Mouse (Mus musculus): Measurements from ENCODE around the gene Zfp282. TPM values are rescaled to one million over a fixed set of nuclear protein-coding genes. Genes with fewer than 3 reads are reported as not detected.

Gene Zfp282
- polyA plus RNA-seq, 1 experiment from 2014 or later: 10.3 TPM

Other genes with a start within 250 kb of the Zfp282 start
- 266 and 279 TPM in 2 replicates for gene Pdia4, start 63.8 kb upstream of the Zfp282 start, polyA plus RNA-seq (2014; fragmentation: Nextera tagmentation; extraction: Ambion mirVana)
- gene Zfp786, start 46.3 kb upstream of the Zfp282 start, polyA plus RNA-seq (2014; fragmentation: Nextera tagmentation; extraction: Ambion mirVana): 3.5 and 3.6 TPM in 2 replicates
- gene Zfp398, start 41.5 kb upstream of the Zfp282 start, polyA plus RNA-seq (2014; fragmentation: Nextera tagmentation; extraction: Ambion mirVana): 8.5 and 9.0 TPM in 2 replicates
- gene Zfp212, start 43.3 kb downstream of the Zfp282 start, polyA plus RNA-seq (2014; fragmentation: Nextera tagmentation; extraction: Ambion mirVana): 13.4 and 15.9 TPM in 2 replicates
- 9.7 and 11.1 TPM in 2 replicates for gene Zfp956, start 76.2 kb downstream of the Zfp282 start, polyA plus RNA-seq (2014; fragmentation: Nextera tagmentation; extraction: Ambion mirVana)
- 8.7 and 10.5 TPM in 2 replicates for gene Zfp777, start 171.7 kb downstream of the Zfp282 start, polyA plus RNA-seq (2014; fragmentation: Nextera tagmentation; extraction: Ambion mirVana)
- 21.1 and 22.4 TPM in 2 replicates for gene Zfp746, start 209.4 kb downstream of the Zfp282 start, polyA plus RNA-seq (2014; fragmentation: Nextera tagmentation; extraction: Ambion mirVana)